Mouse (Mus musculus) testis, postnatal 14 days (tissue): ENCODE measurements at regions not wholly inside any gene's neighbourhood (a gene's known extent, or its start where the extent isn't known, plus 50 kb on each side); places are given as distances from the start of the nearest gene placed in this dataset.

Experiments
- DNase-seq: peaks from one replicate; pipeline ENCODE4 v3.0.0; 2021; ENCODE audit warnings: low spot score

GRCm38 (mm10) chr13:97451276-97451675, 210.4 kb downstream of the Enc1 start:
- DNase-seq: no peak

GRCm38 (mm10) chr13:97448123-97448522, 207.2 kb downstream of the Enc1 start:
- DNase-seq: no peak

GRCm38 (mm10) chr13:97443731-97444428, 203.0 kb downstream of the Enc1 start:
- no peak for DNase-seq

DNA sequence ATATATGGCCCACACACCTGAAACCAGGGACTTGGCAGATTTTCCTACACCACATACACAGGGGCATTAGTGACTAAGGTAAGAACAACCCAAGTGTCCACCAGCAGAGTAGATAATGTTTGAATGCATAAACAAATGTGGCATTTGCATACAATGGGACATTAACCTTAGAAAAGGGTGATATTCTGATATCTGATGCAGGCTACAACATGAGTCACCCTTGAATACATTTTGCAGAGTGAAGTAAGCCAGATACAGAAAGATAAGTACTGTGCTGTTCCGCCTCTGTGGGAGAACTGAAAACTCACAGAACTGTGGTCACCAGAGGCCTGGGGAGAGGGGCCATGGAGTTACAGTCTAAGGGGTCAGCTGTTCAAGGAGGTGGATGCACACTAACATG, 201.9 kb downstream of the Enc1 start:
- no peak for DNase-seq

DNA sequence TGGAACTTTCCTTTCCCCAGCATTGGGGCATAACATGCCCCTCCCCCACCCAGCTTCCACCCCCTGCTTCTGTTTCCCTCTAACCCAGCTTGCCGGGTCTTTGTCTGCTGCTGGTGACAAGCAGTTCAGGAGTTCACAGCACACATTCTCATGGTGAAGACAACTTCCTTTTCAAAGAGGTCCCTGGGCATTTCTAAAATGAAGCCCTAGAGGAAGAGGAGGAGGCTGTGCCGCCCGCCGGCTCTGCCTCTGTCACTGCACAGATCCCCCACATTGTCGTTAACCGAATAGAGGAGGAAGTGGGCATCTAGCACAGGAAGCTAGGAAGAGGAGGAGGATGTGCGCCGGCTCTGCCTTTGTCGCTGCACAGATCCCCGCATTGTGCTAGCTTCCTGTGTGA, 201.4 kb downstream of the Enc1 start:
- DNase-seq: no peak

DNA sequence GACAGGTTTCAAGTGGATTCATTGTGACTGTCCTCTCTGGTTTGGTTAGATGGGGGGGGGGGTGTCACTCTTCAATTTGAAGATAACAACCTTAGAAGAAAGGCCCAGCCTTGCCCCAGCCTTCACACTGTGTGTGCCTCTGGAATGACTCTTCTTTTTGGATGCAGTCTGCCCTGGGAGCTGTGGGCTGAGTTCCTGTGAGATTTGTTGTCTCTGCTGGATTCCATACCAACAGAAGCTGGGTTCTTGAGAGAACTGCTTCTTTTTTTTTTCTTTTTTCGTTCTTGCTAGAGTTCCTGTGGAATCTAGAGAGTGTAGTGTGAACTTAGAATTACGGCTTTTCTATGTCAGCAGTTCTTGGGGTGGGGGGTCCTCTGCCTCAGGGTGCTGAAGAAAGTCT, 200.9 kb downstream of the Enc1 start:
- DNase-seq: no peak

GRCm38 (mm10) chr13:97439216-97439979, 198.5 kb downstream of the Enc1 start:
- no peak for DNase-seq

GRCm38 (mm10) chr13:97438692-97439091, 197.8 kb downstream of the Enc1 start:
- no peak for DNase-seq

GRCm38 (mm10) chr13:97438277-97438676, 197.4 kb downstream of the Enc1 start:
- DNase-seq: no peak

DNA sequence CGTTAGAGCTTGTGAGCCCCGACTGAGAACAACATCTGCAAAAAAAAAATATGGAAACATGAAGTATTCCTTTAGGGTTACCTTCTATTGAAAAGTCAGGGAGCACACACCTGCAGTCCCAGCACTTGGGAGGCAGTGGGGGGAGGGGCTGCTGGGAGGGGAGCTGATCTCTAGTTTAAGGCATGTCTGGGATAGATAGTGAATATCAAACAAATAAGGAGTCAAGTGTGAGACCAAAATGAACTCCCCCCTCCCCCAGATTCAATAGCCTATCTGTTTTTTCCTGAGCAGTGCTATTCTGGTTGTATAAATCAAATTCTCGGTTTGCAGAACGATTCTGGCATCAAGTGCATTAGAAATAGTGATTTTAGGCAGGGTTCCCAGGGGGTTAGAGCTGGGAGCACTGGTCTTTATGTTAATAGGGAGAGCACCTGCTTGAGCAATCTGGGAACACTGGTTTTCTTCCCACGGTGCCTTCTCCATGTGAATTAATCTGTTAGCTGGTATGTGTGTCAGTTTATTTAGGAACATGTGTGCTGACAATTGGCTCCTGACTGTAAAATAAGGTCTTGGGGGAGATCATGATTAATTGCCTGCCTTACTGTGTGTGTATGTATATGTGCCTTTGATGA, 195.9 kb downstream of the Enc1 start:
- DNase-seq: no peak

DNA sequence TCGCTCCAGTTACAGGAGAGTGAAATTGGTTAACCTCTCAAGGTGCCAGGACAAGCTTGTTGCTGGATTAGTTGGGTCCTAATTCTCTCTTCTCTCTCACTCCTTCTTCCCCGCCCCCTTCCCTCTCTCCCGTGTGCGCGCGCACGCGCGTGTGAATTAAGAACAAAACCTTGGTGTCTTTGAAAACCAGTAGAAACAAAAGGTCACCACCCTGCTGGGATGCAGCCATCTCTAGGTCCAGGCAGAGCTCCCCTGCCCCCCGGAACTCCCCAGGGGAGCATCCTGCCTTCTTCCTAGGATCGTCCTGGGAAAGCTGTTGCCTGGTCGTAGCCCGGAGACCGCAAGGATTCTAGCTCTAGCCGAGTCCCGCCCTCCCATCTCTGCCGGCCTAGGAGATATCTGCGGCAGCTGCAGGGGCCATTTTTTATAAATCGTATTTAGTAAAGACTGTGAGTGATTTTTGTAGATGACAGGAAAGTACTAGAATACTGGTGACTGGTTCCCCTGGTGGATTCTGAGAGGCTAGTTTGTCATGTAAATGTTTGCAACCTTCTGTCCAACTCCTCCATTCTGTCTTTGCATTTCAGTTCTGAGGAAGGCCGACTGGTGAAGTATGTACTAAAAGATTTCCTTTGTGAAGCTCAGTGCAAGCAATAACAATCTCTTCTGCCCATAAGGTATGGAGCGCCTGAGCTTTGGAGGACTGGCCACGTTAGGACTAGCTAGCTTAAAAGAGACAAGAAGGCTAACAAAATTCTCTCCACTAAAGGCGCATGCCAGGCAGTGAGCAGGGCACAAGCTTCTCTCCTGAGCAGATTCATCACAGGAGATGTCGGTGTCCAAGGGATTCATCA, 195.2 kb downstream of the Enc1 start:
- peak; percentile 67 for DNase-seq

DNA sequence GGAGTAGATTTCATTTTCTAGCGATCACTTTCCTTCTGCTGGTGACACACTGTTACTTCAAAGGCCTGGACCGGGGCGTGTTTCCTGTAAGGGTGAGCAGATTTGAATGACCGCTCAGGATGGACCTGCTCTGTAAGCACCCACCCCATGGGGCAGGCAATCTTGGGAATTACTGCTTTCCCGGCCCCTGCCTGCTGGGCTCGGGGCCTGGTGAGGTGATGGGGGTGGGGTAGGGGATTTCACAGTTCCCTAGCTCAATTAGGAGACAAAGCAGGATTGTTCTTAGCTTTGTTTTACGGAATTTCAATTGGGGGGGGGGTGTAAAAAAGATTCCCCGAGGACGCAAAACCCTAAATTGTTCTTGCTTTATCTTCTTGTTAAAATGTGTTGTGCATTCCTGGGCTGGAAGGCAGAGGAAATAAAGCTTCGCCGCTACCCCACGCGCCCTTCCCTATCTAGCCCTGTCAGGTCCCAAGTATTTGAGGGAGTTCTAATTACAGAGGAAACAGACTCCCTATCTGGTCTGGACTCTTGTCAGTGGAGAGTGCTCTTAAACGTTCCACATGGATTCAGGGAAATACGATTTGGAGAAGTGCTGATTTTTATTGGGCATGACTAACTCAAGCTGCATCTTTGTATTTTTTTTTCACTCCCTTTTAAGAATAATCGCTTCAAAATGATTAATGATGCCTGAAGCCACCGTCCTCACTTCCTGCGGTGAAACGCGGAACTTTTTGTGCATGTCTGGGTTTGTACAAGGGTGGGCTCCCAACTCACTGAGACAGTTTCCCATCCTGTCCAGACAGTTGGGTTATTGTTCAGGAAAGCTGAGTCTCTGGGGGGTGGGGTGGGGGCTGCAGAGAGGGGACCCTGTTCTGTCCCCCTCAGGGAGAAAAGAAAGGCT, 194.3 kb downstream of the Enc1 start:
- DNase-seq: no peak

- DNase-seq: no peak
These were observed 193.3 kb downstream of the Enc1 start for GRCm38 (mm10) chr13:97434167-97434566.

DNA sequence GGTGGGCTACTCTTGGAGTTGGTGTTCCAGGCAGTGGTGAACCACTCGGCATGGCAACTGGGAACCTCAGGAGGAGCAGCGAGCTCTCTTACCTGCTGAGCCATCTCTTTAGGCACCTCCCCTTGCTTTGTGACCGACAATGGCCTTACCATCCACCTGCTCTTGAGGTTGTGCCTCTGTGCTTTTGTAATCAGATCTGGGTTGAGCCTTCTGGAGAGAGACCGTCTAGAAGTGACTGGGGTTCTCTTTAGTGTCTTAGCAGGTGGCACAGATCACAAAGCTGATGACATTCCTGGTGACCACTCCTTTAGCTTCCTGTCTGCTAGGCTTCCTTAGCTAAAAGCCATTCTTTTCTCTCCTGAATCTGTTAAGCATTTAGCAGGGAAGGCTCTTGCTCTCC, 191.7 kb downstream of the Enc1 start:
- no peak for DNase-seq

GRCm38 (mm10) chr13:97430885-97431284, 190.0 kb downstream of the Enc1 start:
- no peak for DNase-seq

GRCm38 (mm10) chr13:97428163-97428562, 187.3 kb downstream of the Enc1 start:
- DNase-seq: no peak

DNA sequence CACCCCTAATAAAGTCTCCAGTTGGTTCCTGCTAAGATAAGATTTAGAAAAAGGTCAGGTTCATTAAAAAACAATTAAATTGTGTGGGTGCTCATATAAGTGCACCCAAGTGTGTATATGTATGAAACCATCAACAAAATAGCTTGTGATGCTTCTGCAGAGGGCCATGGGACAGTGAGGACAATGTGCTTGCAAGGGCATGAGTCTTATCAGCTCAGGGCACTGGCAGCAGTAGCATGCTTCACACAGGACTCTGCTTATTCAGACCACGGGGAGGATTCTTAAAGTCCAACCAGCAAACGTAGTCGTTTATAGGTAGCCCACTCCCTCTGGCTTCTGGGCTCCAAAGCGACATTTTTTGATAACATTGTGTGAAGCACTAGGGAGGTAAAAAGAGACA, 186.6 kb downstream of the Enc1 start:
- DNase-seq: no peak

DNA sequence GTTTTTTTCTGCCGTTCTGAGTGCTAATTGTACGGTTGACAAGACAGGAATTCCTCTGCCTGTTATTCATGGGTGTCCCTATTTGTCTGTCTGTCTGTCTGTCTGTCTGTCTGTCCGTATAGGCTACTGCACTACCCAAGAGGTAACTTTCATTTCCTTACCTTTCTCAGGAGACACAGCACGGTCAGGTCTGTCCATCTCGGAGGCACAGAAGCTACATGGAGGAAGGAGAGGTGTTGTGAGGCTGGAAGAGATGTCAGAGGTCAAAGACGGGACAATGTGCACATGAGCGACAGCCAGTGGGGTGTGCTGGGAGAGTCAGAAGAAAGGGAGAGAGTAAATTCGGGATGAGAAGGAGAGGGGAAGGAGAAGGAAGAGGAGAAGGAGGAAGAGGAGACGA, 184.8 kb downstream of the Enc1 start:
- no peak for DNase-seq

- DNase-seq: no peak
These were observed 183.0 kb downstream of the Enc1 start for GRCm38 (mm10) chr13:97423911-97424310.

DNA sequence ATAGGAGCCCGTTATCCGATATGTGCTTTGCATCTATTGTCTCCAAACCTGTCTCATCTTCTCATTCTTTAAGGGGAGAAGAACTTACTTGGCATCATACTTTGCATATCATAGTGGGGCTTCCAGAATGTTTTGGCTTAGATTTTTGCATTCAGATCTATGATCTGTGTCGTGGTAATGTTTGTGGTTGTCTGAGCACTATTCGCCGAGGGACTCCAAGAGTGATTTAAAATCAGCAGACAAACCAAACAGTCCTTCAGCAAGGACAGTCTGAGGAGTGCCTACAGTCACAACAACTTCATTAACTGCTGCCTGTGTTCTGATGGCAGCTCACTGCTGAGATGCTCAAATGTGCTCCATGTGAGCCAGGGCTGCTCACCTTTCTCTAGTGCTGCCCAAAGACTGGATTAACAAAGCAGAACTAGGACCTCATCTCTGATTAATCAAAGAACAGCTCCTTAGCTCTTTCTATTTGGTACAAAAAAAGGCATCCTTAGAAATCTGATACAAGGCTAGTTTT, 182.5 kb downstream of the Enc1 start:
- DNase-seq: no peak

- no peak for DNase-seq
These were observed 182.0 kb downstream of the Enc1 start for GRCm38 (mm10) chr13:97422897-97423296.
